Mouse (Mus musculus) heart, postnatal 36 days (tissue): Measurements from ENCODE around the gene Mark3. TPM values are rescaled to one million over a fixed set of nuclear protein-coding genes. Genes with fewer than 3 reads are reported as not detected.
A peak's percentile ranks its signal among the peaks of the same experiment; 100 is the strongest.
"Not testable (repeated sequence)": the region's sequence is repeated elsewhere in the genome, so short reads cannot be mapped to it uniquely, and the experiment has no call there.

Source experiments
- DNase-seq, 2 experiments: peaks; one replicate each; pipeline ENCODE4 v3.0.0; 2021 to 2022
- intact Hi-C: fragments of 180-260 bp; cut with DNase I; formaldehyde crosslinking; loops from one replicate; pipeline ENCODE4 v1.15.1; 2025
- total RNA-seq, 2 experiments: library from RNA; stranded (reverse); gene quantifications; 2 replicates each; pipeline ENCODE4 v1.2.3; 2021

Mark3 gene
- total RNA-seq, result 10 to 100 TPM; 49.9 to 54.6 TPM

- intact Hi-C loops, result loop anchor here (2.0 kb wide), 1 partner anchor 35 kb away; the partner anchor contains the start of gene Eif5
- DNase-seq, result peak; percentile 97
These were observed at the start of gene Mark3 for GRCm38 (mm10) chr12:111574074-111574886. Gene Mark3 (plus strand): TSS chr12:111574523.

GRCm38 (mm10) chr12:111524883-111525282 is 49.4 kb upstream of the Mark3 start:
- intact Hi-C loops, result no loop called here
- no peak for DNase-seq

GRCm38 (mm10) chr12:111527643-111528281 is 46.6 kb upstream of the Mark3 start:
- intact Hi-C loops, result no loop called here

GRCm38 (mm10) chr12:111529192-111529591 is 45.1 kb upstream of the Mark3 start:
- intact Hi-C loops, result no loop called here
- DNase-seq, result no peak

More at GRCm38 (mm10) chr12:111527643-111528281, 46.6 kb upstream of the Mark3 start:
- DNase-seq, result no peak

GRCm38 (mm10) chr12:111533096-111533794 is 41.1 kb upstream of the Mark3 start:
- intact Hi-C loops, result no loop called here
- no peak for DNase-seq

- intact Hi-C loops, result no loop called here
- DNase-seq, result no peak
These were observed 39.0 kb upstream of the Mark3 start for GRCm38 (mm10) chr12:111535281-111535680.

- no peak for DNase-seq
- intact Hi-C loops, result no loop called here
These were observed 38.6 kb upstream of the Mark3 start for GRCm38 (mm10) chr12:111535762-111536161.

GRCm38 (mm10) chr12:111536746-111537145 is 37.6 kb upstream of the Mark3 start:
- intact Hi-C loops, result no loop called here
- DNase-seq, result no peak

- intact Hi-C loops, result no loop called here
- no peak for DNase-seq
These were observed 37.0 kb upstream of the Mark3 start for GRCm38 (mm10) chr12:111537341-111537740.

GRCm38 (mm10) chr12:111537796-111538291 is 36.5 kb upstream of the Mark3 start, which contains the start of gene Eif5:
Gene Eif5 (plus strand): TSS chr12:111538016.
- intact Hi-C loops, result loop anchor here (2.0 kb wide), 1 partner anchor 37 kb away; the partner anchor contains the start of gene Mark3
- DNase-seq, result peak; percentile 100

- peak; percentile 84 to 88 for DNase-seq
- intact Hi-C loops, result loop anchor here (2.0 kb wide), 1 partner anchor 36 kb away; the partner anchor contains the start of gene Mark3
These were observed 35.9 kb upstream of the Mark3 start for GRCm38 (mm10) chr12:111538292-111539040.

- no peak for DNase-seq
- intact Hi-C loops, result loop anchor here (2.0 kb wide), 1 partner anchor 36 kb away; the partner anchor contains the start of gene Mark3
These were observed 35.3 kb upstream of the Mark3 start for GRCm38 (mm10) chr12:111539041-111539345.

GRCm38 (mm10) chr12:111547070-111547469 is 27.3 kb upstream of the Mark3 start:
- intact Hi-C loops, result no loop called here

GRCm38 (mm10) chr12:111548555-111549289 is 25.6 kb upstream of the Mark3 start:
- no peak for DNase-seq
- intact Hi-C loops, result no loop called here

More at GRCm38 (mm10) chr12:111547070-111547469, 27.3 kb upstream of the Mark3 start:
- no peak for DNase-seq

- intact Hi-C loops, result loop anchor here (5.0 kb wide), 1 partner anchor 97 kb away; no protein-coding TSS in a partner anchor
These were observed 23.6 kb upstream of the Mark3 start for GRCm38 (mm10) chr12:111550679-111551078.

GRCm38 (mm10) chr12:111552342-111552741 is 22.0 kb upstream of the Mark3 start:
- intact Hi-C loops, result loop anchor here (5.0 kb wide), 1 partner anchor 95 kb away; no protein-coding TSS in a partner anchor
- DNase-seq, result no peak

More at GRCm38 (mm10) chr12:111550679-111551078, 23.6 kb upstream of the Mark3 start:
- no peak for DNase-seq

GRCm38 (mm10) chr12:111555357-111555756 is 19.0 kb upstream of the Mark3 start:
- DNase-seq, result no peak
- intact Hi-C loops, result no loop called here

- intact Hi-C loops, DNase-seq: not testable (repeated sequence)
These were observed 18.4 kb upstream of the Mark3 start for GRCm38 (mm10) chr12:111555893-111556292.

- intact Hi-C loops, result no loop called here
These were observed 16.8 kb upstream of the Mark3 start for GRCm38 (mm10) chr12:111557538-111557937.

More at GRCm38 (mm10) chr12:111557538-111557937, 16.8 kb upstream of the Mark3 start:
- DNase-seq, result no peak
